Mouse (Mus musculus) lung, postnatal 14 days (tissue): ENCODE results near the gene Trpc6.

Source experiments
- DNase-seq: peaks from one replicate; pipeline ENCODE4 v3.0.0; 2021

The Trpc6 gene

GRCm38 (mm10) chr9:8544041-8544794 is at the start of gene Trpc6:
Gene Trpc6, plus strand, starts transcription at chr9:8544142.
- peak; percentile 34 for DNase-seq

- no peak for DNase-seq
Observed at GRCm38 (mm10) chr9:8520911-8521310, 23.0 kb upstream of the Trpc6 start.

- no peak for DNase-seq
Observed at GRCm38 (mm10) chr9:8533670-8534069, 10.3 kb upstream of the Trpc6 start.

- no peak for DNase-seq
Observed at GRCm38 (mm10) chr9:8545236-8545635, 1.3 kb downstream of the Trpc6 start.

- no peak for DNase-seq
Observed at GRCm38 (mm10) chr9:8558574-8558973, 14.6 kb downstream of the Trpc6 start.

- no peak for DNase-seq
Observed at GRCm38 (mm10) chr9:8592618-8593017, 48.7 kb downstream of the Trpc6 start.

- no peak for DNase-seq
Observed at GRCm38 (mm10) chr9:8597089-8597488, 53.1 kb downstream of the Trpc6 start.

GRCm38 (mm10) chr9:8606816-8607491 is 63.0 kb downstream of the Trpc6 start:
- no peak for DNase-seq

- DNase-seq: no peak
Observed at GRCm38 (mm10) chr9:8634344-8634743, 90.4 kb downstream of the Trpc6 start.

- no peak for DNase-seq
Observed at GRCm38 (mm10) chr9:8643453-8643852, 99.5 kb downstream of the Trpc6 start.

GRCm38 (mm10) chr9:8655347-8655746 is 111.4 kb downstream of the Trpc6 start:
- DNase-seq: no peak

GRCm38 (mm10) chr9:8672944-8673343 is 129.0 kb downstream of the Trpc6 start:
- DNase-seq: no peak

GRCm38 (mm10) chr9:8676607-8677006 is 132.7 kb downstream of the Trpc6 start:
- no peak for DNase-seq

- no peak for DNase-seq
Observed at GRCm38 (mm10) chr9:8693177-8693576, 149.2 kb downstream of the Trpc6 start.

- peak; percentile 85 for DNase-seq
Observed at GRCm38 (mm10) chr9:8700669-8701068, 156.7 kb downstream of the Trpc6 start.

- DNase-seq: no peak
Observed at GRCm38 (mm10) chr9:8703516-8703915, 159.6 kb downstream of the Trpc6 start.

- DNase-seq: no peak
Observed at GRCm38 (mm10) chr9:8703956-8704355, 160.0 kb downstream of the Trpc6 start.

GRCm38 (mm10) chr9:8710052-8710739 is 166.3 kb downstream of the Trpc6 start:
- no peak for DNase-seq

GRCm38 (mm10) chr9:8719017-8719416 is 175.1 kb downstream of the Trpc6 start:
- no peak for DNase-seq

GRCm38 (mm10) chr9:8729056-8729455 is 185.1 kb downstream of the Trpc6 start:
- DNase-seq: no peak
